Mouse (Mus musculus) myocyte (in vitro differentiated cells): ENCODE data around the gene Acp4.

Experiments
- MYOD1 ChIP-seq, 3 experiments: IDR thresholded peaks; one replicate each; pipeline ENCODE4 v1.6.1; 2011; ENCODE audit warnings: control low read depth in 2 of 3, low read depth in 2 of 3, mild to moderate bottlenecking in 2 of 3, moderate library complexity in 1 of 3; ENCODE audit not compliant: insufficient read length in 2 of 3, control insufficient read depth in 1 of 3
- POLR2A ChIP-seq: IDR thresholded peaks from one replicate; pipeline ENCODE4 v1.6.1; 2011; ENCODE audit warnings: low read depth, mild to moderate bottlenecking, control low read depth, moderate library complexity; ENCODE audit not compliant: insufficient read length
- REST ChIP-seq: IDR thresholded peaks from one replicate; pipeline ENCODE4 v1.6.1; 2011; ENCODE audit warnings: mild to moderate bottlenecking, control low read depth, moderate library complexity; ENCODE audit not compliant: insufficient read depth, insufficient read length

- TF ChIP-seq MYOD1 (IDR thresholded peaks at IDR 0.05; ENCODE audit: control insufficient read depth in 1 of 3, insufficient read length in 2 of 3, low read depth in 2 of 3): no peak
- no peak for TF ChIP-seq POLR2A
- no peak for TF ChIP-seq REST
Observed at GRCm38 (mm10) chr7:44261147-44261546, 4.0 kb upstream of the Acp4 start, which contains the start of gene Gm15517.
